Comparison of ENCODE assay signal across 8 mouse cellular contexts in the genomic region with DNA sequence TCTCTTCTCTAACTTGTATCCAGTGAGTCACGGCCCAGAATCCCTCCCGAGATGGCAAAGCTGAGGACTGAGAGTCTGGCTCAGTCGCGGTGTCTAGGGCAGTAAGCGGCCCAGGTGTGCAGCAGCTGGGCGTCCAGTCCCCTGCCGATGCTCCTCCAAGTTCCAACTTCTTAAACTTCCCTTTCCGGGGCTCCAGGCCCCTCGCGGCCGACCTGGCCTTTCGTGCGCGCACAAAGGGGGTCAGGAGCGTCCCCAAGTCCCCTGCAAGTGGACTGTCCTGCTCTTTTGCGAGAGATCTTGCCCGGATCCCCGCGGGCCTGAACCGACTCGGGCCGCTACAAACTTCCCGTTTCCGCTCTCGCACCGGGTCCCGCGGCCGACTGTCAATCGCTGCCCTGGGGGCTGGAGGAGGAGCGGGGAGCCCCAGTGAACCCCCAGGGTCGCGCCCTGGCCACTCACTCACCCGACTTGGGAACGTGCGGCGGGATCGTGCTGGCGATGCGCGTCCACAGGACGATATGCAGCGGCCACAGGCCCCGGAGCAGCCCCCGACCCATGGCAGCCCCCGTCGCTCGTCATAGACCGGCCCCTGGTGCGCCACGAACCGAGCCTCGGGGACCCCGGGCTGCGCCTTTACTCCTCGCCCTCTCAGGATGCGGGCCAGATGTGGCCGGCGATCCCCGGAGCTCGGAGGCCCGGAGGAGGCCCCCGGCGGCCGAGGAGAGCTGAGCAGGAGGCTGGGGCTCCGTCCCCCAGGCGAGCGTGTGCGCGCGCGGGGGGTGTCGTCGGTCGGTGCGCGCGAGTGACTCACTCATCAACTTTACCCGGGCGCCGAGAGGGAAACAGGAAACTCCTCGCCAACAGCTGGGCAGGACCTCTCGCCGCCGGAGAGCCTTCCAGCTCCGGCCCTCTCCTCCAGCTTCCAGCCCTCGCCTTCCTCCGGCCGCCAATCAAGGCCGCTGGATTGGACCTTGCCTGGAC. TPM values are rescaled to one million over a fixed set of nuclear protein-coding genes. Genes with fewer than 3 reads are reported as not detected.
DNase-seq lines count a peak whose midpoint lies in the region; ATAC-seq and TF ChIP-seq lines count a peak whose summit lies in the region.

Gene Tgfbr2, minus strand, starts transcription at position 880 of the 981 bp plus-strand sequence.

- no peak; the same call in 1 of the 2 replicates for TF ChIP-seq RAD21 in CH12.LX (IDR thresholded peaks at IDR 0.05; ENCODE audit: low read depth, low read length)

- TF ChIP-seq POLR2A in CH12.LX (IDR thresholded peaks at IDR 0.05; ENCODE audit: low read depth, low read length) = peak; percentile 42; the same call in 1 of the 2 replicates

- H3K4me3 ChIP-seq in CH12.LX (replicated peaks in 1 of 3; ENCODE audit: low read depth in 2 of 3, low read length in 2 of 3, poor library complexity in 1 of 3) = peak within 1 kb of the TSS; percentile 92 to 96 (median 96)
- H3K4me3 ChIP-seq in brown adipose tissue, adult 24 weeks (ENCODE audit: insufficient read depth, low read depth, low read length) = peak within 1 kb of the TSS; percentile 99

- peak within 1 kb of the TSS; percentile 96 for H3K9ac ChIP-seq in CH12.LX (ENCODE audit: insufficient read depth, low read depth)

- peaks cover 52% of the 10 kb centered on the region for H3K79me2 ChIP-seq in CH12.LX (replicated peaks; ENCODE audit: control insufficient read depth, extremely low read depth, insufficient read depth, poor library complexity, severe bottlenecking)

- peak; percentile 83 for DNase-seq in CH12.LX (ENCODE audit: extremely low read depth)
- DNase-seq in layer of hippocampus, adult 9-11 months = peak; percentile 69
- DNase-seq in lung, postnatal 10 days = peak; percentile 95
- DNase-seq in ovary, postnatal 10 days (ENCODE audit: low spot score) = peak; percentile 67
- DNase-seq in thymus, postnatal 14 days = peak; percentile 90

- peak within 1 kb of the TSS; percentile 86 for H3K27ac ChIP-seq in CH12.LX (ENCODE audit: insufficient read depth, low read depth)
- peak within 1 kb of the TSS; percentile 98 for H3K27ac ChIP-seq in brown adipose tissue, adult 24 weeks (replicated peaks; ENCODE audit: low read depth, low read length)

- ATAC-seq in frontal cortex, adult (ENCODE audit: low TSS enrichment) = peak; percentile 63
- peak; percentile 68 to 71 for ATAC-seq in hematopoietic stem cell, adult 5-6 weeks (replicated peaks in 1 of 2; ENCODE audit: insufficient read depth in 1 of 2, low FRiP score in 2 of 2, low TSS enrichment in 1 of 2, low read depth in 1 of 2, poor library complexity in 2 of 2, severe bottlenecking in 2 of 2)

- peaks cover 15 to 58% of the 10 kb centered on the region in 2 experiments for H3K4me1 ChIP-seq in CH12.LX (ENCODE audit: control insufficient read depth in 1 of 2, insufficient read depth in 2 of 2)
- peaks cover 31% of the 10 kb centered on the region for H3K4me1 ChIP-seq in brown adipose tissue, adult 24 weeks (ENCODE audit: control insufficient read depth, insufficient read depth, insufficient read length, low read length)

- in situ Hi-C loops in CH12.LX (cut with MboI; ENCODE audit: low pct_ligation_motif_present, low pct_unique_long_range_greater_than_20kb, low sequenced_read_pairs) = loop anchor here (5.0 to 10.0 kb wide), 4 partner anchors 37 to 90 kb away; no protein-coding TSS in a partner anchor

- peak within 1 kb of the TSS; percentile 85 for H3K4me2 ChIP-seq in CH12.LX (ENCODE audit: insufficient read depth, low read depth, poor library complexity, severe bottlenecking)

- dilution Hi-C loops in CH12.LX (cut with MboI; ENCODE audit: extremely low pct_ligation_motif_present, extremely low pct_unique_long_range_greater_than_20kb, low sequenced_read_pairs) = no loop called here

- no peaks in the 10 kb centered on the region for H3K9me3 ChIP-seq in CH12.LX (replicated peaks; ENCODE audit: low read length)

- H3K27me3 ChIP-seq in CH12.LX (replicated peaks) = no peaks in the 10 kb centered on the region

- no peak for TF ChIP-seq CTCF in CH12.LX (conservative IDR thresholded peaks at IDR 0.05 in 1 of 2, IDR thresholded peaks at IDR 0.05 in 1 of 2; ENCODE audit: low read depth in 2 of 2, low read length in 2 of 2)

- TF ChIP-seq EP300 in CH12.LX (IDR thresholded peaks at IDR 0.05; ENCODE audit: low read length) = no peak

- H3K36me3 ChIP-seq in CH12.LX (replicated peaks in 1 of 2; ENCODE audit: control insufficient read depth in 1 of 2, insufficient read depth in 1 of 2, low read length in 1 of 2) = peaks cover 0 to 18% of the 10 kb centered on the region in 2 experiments

TF ChIP-seq in CH12.LX, 34 proteins besides CTCF, POLR2A, EP300 and RAD21:
- TF ChIP-seq IRF4 (IDR thresholded peaks at IDR 0.05; ENCODE audit: low read depth, low read length) (peak; percentile 25), TBP (conservative IDR thresholded peaks at IDR 0.05; ENCODE audit: low read depth, low read length) (0 out of 2 replicates have a peak, but pooled peaks have one; percentile 39), TCF12 (IDR thresholded peaks at IDR 0.05; ENCODE audit: low read depth, low read length) (peak; percentile 83), NELFE (IDR thresholded peaks at IDR 0.05; ENCODE audit: low read depth, low read length) (peak; percentile 67), CHD1 (IDR thresholded peaks at IDR 0.05; ENCODE audit: low read depth, low read length) (peak; percentile 73; the same call in 1 of the 2 replicates), ELF1 (IDR thresholded peaks at IDR 0.05; ENCODE audit: low read depth, low read length) (peak; percentile 61), SMC3 (IDR thresholded peaks at IDR 0.05; ENCODE audit: low read depth, low read length) (no peak; the same call in 1 of the 2 replicates), NRF1 (IDR thresholded peaks at IDR 0.05; ENCODE audit: low read depth, low read length) (peak; percentile 60; the same call in 1 of the 2 replicates), MAZ (IDR thresholded peaks at IDR 0.05; ENCODE audit: low read depth, low read length) (peak; percentile 71; the same call in 1 of the 2 replicates), UBTF (IDR thresholded peaks at IDR 0.05; ENCODE audit: low read depth, low read length) (peak; percentile 99), MEF2A (IDR thresholded peaks at IDR 0.05; ENCODE audit: borderline replicate concordance, low read depth, low read length) (peak; percentile 10; the same call in 1 of the 2 replicates), HCFC1 (IDR thresholded peaks at IDR 0.05; ENCODE audit: low read depth, low read length) (0 out of 2 replicates have a peak, but pooled peaks have one; percentile 10), BHLHE40 (IDR thresholded peaks at IDR 0.05; ENCODE audit: low read depth, low read length) (peak; percentile 48; the same call in 1 of the 2 replicates), MXI1 (IDR thresholded peaks at IDR 0.05; ENCODE audit: low read depth, low read length) (peak; percentile 81), MAX (IDR thresholded peaks at IDR 0.05; ENCODE audit: low read length) (no peak; the same call in 1 of the 2 replicates), CHD2 (IDR thresholded peaks at IDR 0.05; ENCODE audit: low read length) (no peak), GABPA (IDR thresholded peaks at IDR 0.05; ENCODE audit: insufficient replicate concordance, low read depth, low read length) (no peak), ETS1 (conservative IDR thresholded peaks at IDR 0.05; ENCODE audit: low read depth, low read length) (peak; percentile 59), SIN3A (IDR thresholded peaks at IDR 0.05; ENCODE audit: low read length) (peak; percentile 67; the same call in 1 of the 2 replicates)

RNA-seq across cellular contexts. Expression of gene Tgfbr2, which starts in this region (rescaled TPM):
- 43.0 and 46.3 TPM in 2 replicates for total RNA-seq in CH12.LX (2012; rRNA removed)
- total RNA-seq in CH12.LX (2014; rRNA removed) = 19.6 and 21.2 TPM in 2 replicates
- 37.4 and 42.8 TPM in 2 replicates for polyA plus RNA-seq in CH12.LX (2012; ENCODE audit: insufficient read length, low read depth)
- 60.5 and 68.8 TPM in 2 replicates for polyA plus RNA-seq in brown adipose tissue, adult 24 weeks (2012; ENCODE audit: insufficient read depth, insufficient read length, missing spikeins)
- total RNA-seq in hematopoietic stem cell, adult 5-6 weeks (2017) = 26.2 and 31.5 TPM in 2 replicates

Comparison
In these comparisons a context has a peak if more than half of its experiments do, and no peak if none do; other contexts are left out.
1. Peak in every context shown above with its lines: DNase-seq, ATAC-seq, H3K4me3 ChIP-seq and H3K27ac ChIP-seq.